Mouse (Mus musculus): ENCODE measurements around the gene Ush1g. TPM values are rescaled to one million over a fixed set of nuclear protein-coding genes. Genes with fewer than 3 reads are reported as not detected.

The Ush1g gene
- total and polyA plus RNA-seq, 2 experiments from 2014 or later: 0.32 TPM; not detected in 1

DNA sequence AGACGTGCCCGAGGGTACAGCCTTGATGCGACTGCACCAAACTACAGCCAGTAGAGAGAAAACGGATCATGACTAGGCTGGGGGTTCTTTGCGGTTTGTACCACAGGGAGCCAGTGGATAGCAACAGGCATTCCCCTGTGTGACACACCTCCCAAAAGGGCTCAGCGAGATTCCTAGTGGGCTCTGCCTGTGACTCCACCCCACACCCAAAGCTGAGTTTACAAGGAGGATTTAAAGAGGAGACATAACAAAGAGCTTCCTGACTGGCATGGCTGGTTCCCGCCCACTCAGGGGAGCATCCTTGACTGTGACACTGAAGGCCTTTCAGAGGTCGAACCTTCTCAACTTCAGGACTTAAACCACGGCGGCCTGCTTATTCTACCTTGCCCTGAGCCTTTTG lies 30.3 kb downstream of the Ush1g start:
- H3K9me3 ChIP-seq (ENCODE audit: low read length): no peaks in the 10 kb centered on the region
- DNase-seq (ENCODE audit: low spot score): no peak
- H3K36me3 ChIP-seq (ENCODE audit: insufficient read depth, low read length): no peaks in the 10 kb centered on the region
- no peaks in the 10 kb centered on the region for H3K27me3 ChIP-seq (ENCODE audit: insufficient read depth, low read length)
- 78% methylated on average over 10 of the region's 10 CpGs for WGBS
- H3K4me2 ChIP-seq (ENCODE audit: low read depth, low read length, poor library complexity, severe bottlenecking): no peak overlapping the region
- ATAC-seq (ENCODE audit: low FRiP score): no peak
- no peak overlapping the region for H3K27ac ChIP-seq (ENCODE audit: low read depth, low read length)
- no peaks in the 10 kb centered on the region for H3K4me1 ChIP-seq (ENCODE audit: insufficient read depth, low read length)
- no peak for TF ChIP-seq CTCF (IDR thresholded peaks at IDR 0.05)
- H3K9ac ChIP-seq (replicated peaks; ENCODE audit: low read length, poor library complexity, severe bottlenecking): no peak overlapping the region
- H3K4me3 ChIP-seq (ENCODE audit: low read depth, low read length): no peak overlapping the region

DNA sequence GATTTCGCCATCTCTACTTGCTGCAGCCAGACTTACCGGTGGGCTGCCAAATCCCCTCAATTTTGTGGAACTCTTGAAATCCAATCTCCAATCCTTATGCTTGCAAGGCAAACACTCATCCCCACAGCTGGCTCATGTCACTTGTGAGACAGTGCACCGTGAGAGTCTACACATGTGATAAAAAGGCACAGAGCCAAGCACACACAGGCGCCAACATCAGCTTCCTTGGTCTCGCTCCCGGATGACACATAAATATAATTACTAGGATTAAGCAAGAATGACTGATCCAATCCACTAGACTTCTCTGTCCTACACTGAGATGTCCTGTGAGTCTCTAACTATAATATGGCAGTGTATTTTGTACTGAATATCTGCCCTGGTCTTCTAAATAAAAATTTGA lies 30.9 kb downstream of the Ush1g start:
- 84% methylated on average over 6 of the region's 6 CpGs for WGBS
- ATAC-seq (ENCODE audit: low FRiP score): no peak

GRCm38 (mm10) chr11:115290314-115290713 lies 31.5 kb downstream of the Ush1g start:
- TF ChIP-seq CTCF (IDR thresholded peaks at IDR 0.05): no peak
- ATAC-seq (ENCODE audit: low FRiP score) (no peak), DNase-seq (ENCODE audit: low spot score) (no peak)
- no peaks in the 10 kb centered on the region for H3K36me3 ChIP-seq (ENCODE audit: insufficient read depth, low read length)
- H3K4me3 ChIP-seq (ENCODE audit: low read depth, low read length): no peak overlapping the region
- no peaks in the 10 kb centered on the region for H3K9me3 ChIP-seq (ENCODE audit: low read length)
- no peak overlapping the region for H3K27ac ChIP-seq (ENCODE audit: low read depth, low read length)
- no peaks in the 10 kb centered on the region for H3K4me1 ChIP-seq (ENCODE audit: insufficient read depth, low read length)
- no peaks in the 10 kb centered on the region for H3K27me3 ChIP-seq (ENCODE audit: insufficient read depth, low read length)
- H3K9ac ChIP-seq (replicated peaks; ENCODE audit: low read length, poor library complexity, severe bottlenecking): no peak overlapping the region
- 89% methylated on average over 1 of the region's 1 CpGs for WGBS
- no peak overlapping the region for H3K4me2 ChIP-seq (ENCODE audit: low read depth, low read length, poor library complexity, severe bottlenecking)

More for the DNA sequence above, 30.9 kb downstream of the Ush1g start:
- Histone ChIP-seq H3K36me3 (ENCODE audit: insufficient read depth, low read length) (no peaks in the 10 kb centered on the region), H3K4me2 (ENCODE audit: low read depth, low read length, poor library complexity, severe bottlenecking) (no peak overlapping the region), H3K4me1 (ENCODE audit: insufficient read depth, low read length) (no peaks in the 10 kb centered on the region), H3K4me3 (ENCODE audit: low read depth, low read length) (no peak overlapping the region), H3K27ac (ENCODE audit: low read depth, low read length) (no peak overlapping the region), H3K27me3 (ENCODE audit: insufficient read depth, low read length) (no peaks in the 10 kb centered on the region), H3K9me3 (ENCODE audit: low read length) (no peaks in the 10 kb centered on the region), H3K9ac (replicated peaks; ENCODE audit: low read length, poor library complexity, severe bottlenecking) (no peak overlapping the region)
- no peak for DNase-seq (ENCODE audit: low spot score)
- no peak for TF ChIP-seq CTCF (IDR thresholded peaks at IDR 0.05)

- Histone ChIP-seq H3K27ac (ENCODE audit: low read depth, low read length) (no peak overlapping the region), H3K27me3 (ENCODE audit: insufficient read depth, low read length) (no peaks in the 10 kb centered on the region), H3K4me3 (ENCODE audit: low read depth, low read length) (no peak overlapping the region), H3K4me2 (ENCODE audit: low read depth, low read length, poor library complexity, severe bottlenecking) (no peak overlapping the region), H3K4me1 (ENCODE audit: insufficient read depth, low read length) (no peaks in the 10 kb centered on the region), H3K9me3 (ENCODE audit: low read length) (no peaks in the 10 kb centered on the region), H3K36me3 (ENCODE audit: insufficient read depth, low read length) (no peaks in the 10 kb centered on the region), H3K9ac (replicated peaks; ENCODE audit: low read length, poor library complexity, severe bottlenecking) (no peak overlapping the region)
- 84% methylated on average over 8 of the region's 8 CpGs for WGBS
- TF ChIP-seq CTCF (IDR thresholded peaks at IDR 0.05): no peak
- no peak for DNase-seq (ENCODE audit: low spot score)
- ATAC-seq (ENCODE audit: low FRiP score): no peak
These were observed 32.0 kb downstream of the Ush1g start for GRCm38 (mm10) chr11:115289885-115290284.

DNA sequence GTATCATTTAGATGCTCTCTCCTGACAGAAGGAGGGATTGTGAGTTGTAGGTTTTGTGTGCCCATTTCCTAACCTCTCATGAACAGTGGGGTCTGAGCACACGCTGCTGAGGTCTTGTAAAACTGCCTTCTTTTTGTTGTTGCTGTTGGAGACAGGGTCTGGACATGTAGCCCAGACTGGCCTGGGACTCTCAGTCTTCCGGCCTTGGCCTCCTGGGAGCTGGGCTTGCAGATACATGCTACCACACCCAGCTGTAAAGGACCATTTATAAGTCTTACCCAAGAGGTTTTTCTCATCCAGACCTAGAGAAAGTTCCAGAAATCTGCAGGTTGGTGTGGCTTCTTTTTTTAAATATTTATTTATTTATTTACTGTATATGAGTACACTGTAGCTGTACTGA lies 33.5 kb downstream of the Ush1g start:
- H3K4me3 ChIP-seq (ENCODE audit: low read depth, low read length): no peak overlapping the region
- TF ChIP-seq CTCF (IDR thresholded peaks at IDR 0.05): no peak
- no peaks in the 10 kb centered on the region for H3K4me1 ChIP-seq (ENCODE audit: insufficient read depth, low read length)
- no peak overlapping the region for H3K4me2 ChIP-seq (ENCODE audit: low read depth, low read length, poor library complexity, severe bottlenecking)
- no peak for DNase-seq (ENCODE audit: low spot score)
- 81% methylated on average over 2 of the region's 2 CpGs for WGBS
- no peak overlapping the region for H3K27ac ChIP-seq (ENCODE audit: low read depth, low read length)
- H3K9me3 ChIP-seq (ENCODE audit: low read length): no peaks in the 10 kb centered on the region
- no peak for ATAC-seq (ENCODE audit: low FRiP score)
- no peak overlapping the region for H3K9ac ChIP-seq (replicated peaks; ENCODE audit: low read length, poor library complexity, severe bottlenecking)
- no peaks in the 10 kb centered on the region for H3K27me3 ChIP-seq (ENCODE audit: insufficient read depth, low read length)
- H3K36me3 ChIP-seq (ENCODE audit: insufficient read depth, low read length): no peaks in the 10 kb centered on the region

- WGBS: 86% methylated on average over 5 of the region's 5 CpGs
- no peak overlapping the region for H3K27ac ChIP-seq (ENCODE audit: low read depth, low read length)
- H3K4me2 ChIP-seq (ENCODE audit: low read depth, low read length, poor library complexity, severe bottlenecking): no peak overlapping the region
- no peaks in the 10 kb centered on the region for H3K36me3 ChIP-seq (ENCODE audit: insufficient read depth, low read length)
- ATAC-seq (ENCODE audit: low FRiP score) (no peak), DNase-seq (ENCODE audit: low spot score) (no peak)
- TF ChIP-seq CTCF (IDR thresholded peaks at IDR 0.05): no peak
- H3K4me1 ChIP-seq (ENCODE audit: insufficient read depth, low read length): no peaks in the 10 kb centered on the region
- H3K4me3 ChIP-seq (ENCODE audit: low read depth, low read length): no peak overlapping the region
- H3K9ac ChIP-seq (replicated peaks; ENCODE audit: low read length, poor library complexity, severe bottlenecking): no peak overlapping the region
- H3K27me3 ChIP-seq (ENCODE audit: insufficient read depth, low read length): no peaks in the 10 kb centered on the region
- no peaks in the 10 kb centered on the region for H3K9me3 ChIP-seq (ENCODE audit: low read length)
These were observed 34.5 kb downstream of the Ush1g start for GRCm38 (mm10) chr11:115287386-115287785.
